Comparison of ENCODE assay signal across 8 mouse cellular contexts in the genomic region with DNA sequence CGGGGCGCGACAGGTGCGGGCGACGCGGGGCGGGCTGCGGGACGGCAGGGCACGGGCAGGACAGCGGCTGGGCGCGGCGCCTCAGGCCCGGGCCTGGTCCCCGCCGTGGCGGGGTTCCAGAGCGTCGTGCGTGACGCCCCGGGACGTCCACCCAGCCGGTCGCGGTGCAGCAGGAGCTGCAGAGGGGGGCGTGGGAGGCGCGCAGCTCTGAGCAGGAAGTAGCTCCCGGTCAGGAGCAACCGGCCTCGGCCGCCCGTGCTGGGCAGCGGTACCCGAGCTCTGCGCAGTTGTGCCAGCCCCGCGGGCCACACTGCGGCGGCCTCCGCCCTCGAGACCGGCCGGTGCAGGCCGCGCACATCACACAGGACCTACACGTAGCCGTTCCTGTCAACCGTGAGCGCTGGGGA. TPM values are rescaled to one million over a fixed set of nuclear protein-coding genes. Genes with fewer than 3 reads are reported as not detected.
DNase-seq lines count a peak whose midpoint lies in the region; ATAC-seq lines count a peak whose summit lies in the region.

No protein-coding gene starts in this region.

- H3K9me3 ChIP-seq in stomach, embryonic 14.5 days (ENCODE audit: control insufficient read depth, low read depth, low read length) = no peaks in the 10 kb centered on the region

- no peaks in the 10 kb centered on the region for H3K27me3 ChIP-seq in stomach, embryonic 14.5 days (ENCODE audit: control insufficient read depth, insufficient read depth, low read length)

- H3K27ac ChIP-seq in macrophage = peak overlapping the region; percentile 28; the same call in 1 of the 2 replicates
- 0 out of 2 replicates have a peak overlapping the region, but pooled peaks have one; percentile 22 for H3K27ac ChIP-seq in stomach, embryonic 14.5 days (ENCODE audit: low read length)

- peaks cover 49% of the 10 kb centered on the region for H3K79me2 ChIP-seq in macrophage (ENCODE audit: inconsistent target)

- ATAC-seq in cerebellum, adult (ENCODE audit: insufficient number of reproducible peaks, low FRiP score, low TSS enrichment) = peak; percentile 78
- ATAC-seq in common myeloid progenitor, adult 5-6 weeks (replicated peaks; ENCODE audit: low read depth, poor library complexity, severe bottlenecking) = peak; percentile 43; the same call in 1 of the 2 replicates
- peak; percentile 73 for ATAC-seq in granulocyte monocyte progenitor cell, adult 5-6 weeks (replicated peaks; ENCODE audit: poor library complexity, severe bottlenecking)
- peak; percentile 77 for ATAC-seq in stomach, embryonic 14.5 days (ENCODE audit: insufficient number of reproducible peaks, insufficient read depth, low FRiP score, low read depth)

- H3K9ac ChIP-seq in stomach, embryonic 14.5 days (replicated peaks; ENCODE audit: low read depth, low read length) = peak overlapping the region; percentile 66

- no peak for DNase-seq in cerebellum, postnatal 14 days
- peak; percentile 40 for DNase-seq in 3T3-L1 (ENCODE audit: low read depth, low spot score)
- DNase-seq in layer of hippocampus, postnatal 14 days (ENCODE audit: low spot score in 2 of 2) = peak; percentile 16 to 38

- 1% methylated on average over 42 of the region's 53 CpGs for WGBS in macrophage (ENCODE audit: missing documents)
- WGBS in stomach, embryonic 14.5 days = under 1% methylated on average over 46 of the region's 53 CpGs

- peak overlapping the region; percentile 72 for H3K4me3 ChIP-seq in macrophage (ENCODE audit: inconsistent target)
- peak overlapping the region; percentile 82 for H3K4me3 ChIP-seq in stomach, embryonic 14.5 days (ENCODE audit: low read depth, low read length)

- peaks cover 6% of the 10 kb centered on the region; the same call in 1 of the 2 replicates for H3K36me3 ChIP-seq in macrophage (ENCODE audit: inconsistent target)
- H3K36me3 ChIP-seq in stomach, embryonic 14.5 days (ENCODE audit: control insufficient read depth, insufficient read depth, low read length) = no peaks in the 10 kb centered on the region

- H3K4me1 ChIP-seq in stomach, embryonic 14.5 days (ENCODE audit: control insufficient read depth, insufficient read depth, low read length) = no peaks in the 10 kb centered on the region

- peak overlapping the region; percentile 92 for H3K4me2 ChIP-seq in stomach, embryonic 14.5 days (replicated peaks; ENCODE audit: low read depth, low read length)

RNA-seq across cellular contexts. Expression of a gene that starts 7.3 kb away (rescaled TPM):
- 7.5 and 11.1 TPM in 2 replicates for total RNA-seq in common myeloid progenitor, adult 5-6 weeks (2017)
- total RNA-seq in granulocyte monocyte progenitor cell, adult 5-6 weeks (2014; fragmentation: Nextera tagmentation) = 6.0 and 38.7 TPM in 2 replicates
- total RNA-seq in granulocyte monocyte progenitor cell, adult 5-6 weeks (2017) = 8.3 and 9.9 TPM in 2 replicates
- total RNA-seq in layer of hippocampus, postnatal 14 days (2021) = 10 to 100 TPM; 25.9 to 26.2 TPM
- 100 to 1,000 TPM in 15 of 26 experiments, 10 to 100 TPM in 11; 59.1 to 232 (median 115) TPM for total RNA-seq in macrophage (2018; cell fraction: chromatin; rRNA removed)
- 100 to 1,000 TPM in 3 of 26 experiments, 10 to 100 TPM in 23; 46.9 to 125 (median 68.8) TPM for total RNA-seq in macrophage (2018; cell fraction: cytosol; rRNA removed)
- 100 to 1,000 TPM in 13 of 26 experiments, 10 to 100 TPM in 13; 57.1 to 203 (median 104) TPM for total RNA-seq in macrophage (2018; cell fraction: nucleus; rRNA removed)
- polyA plus RNA-seq in macrophage (2018) = 30.7 to 69.3 TPM (median 53.8 TPM) in 3 replicates
- 21.0 and 23.9 TPM in 2 replicates for polyA plus RNA-seq in stomach, embryonic 14.5 days (2014; fragmentation: Nextera tagmentation; extraction: Ambion mirVana)

Comparison
In these comparisons a context has a peak if more than half of its experiments do, and no peak if none do; other contexts are left out.
1. DNase-seq: peak in 3T3-L1 (single experiment) and layer of hippocampus, postnatal 14 days (2 of 2); none in cerebellum, postnatal 14 days (0 of 2).
2. Peak in every context shown above with its lines, with median percentiles within 50 percentile points of each other: ATAC-seq.